Mouse (Mus musculus): ENCODE results near the gene Med12l.
A peak's percentile ranks its signal among the peaks of the same experiment; 100 is the strongest.

Gene Med12l

GRCm38 (mm10) chr3:59260745-59261144 is 255.1 kb downstream of the Med12l start:
- DNase-seq: no peak

- no peak for DNase-seq
Observed at GRCm38 (mm10) chr3:59261709-59262472, 256.3 kb downstream of the Med12l start.

DNA sequence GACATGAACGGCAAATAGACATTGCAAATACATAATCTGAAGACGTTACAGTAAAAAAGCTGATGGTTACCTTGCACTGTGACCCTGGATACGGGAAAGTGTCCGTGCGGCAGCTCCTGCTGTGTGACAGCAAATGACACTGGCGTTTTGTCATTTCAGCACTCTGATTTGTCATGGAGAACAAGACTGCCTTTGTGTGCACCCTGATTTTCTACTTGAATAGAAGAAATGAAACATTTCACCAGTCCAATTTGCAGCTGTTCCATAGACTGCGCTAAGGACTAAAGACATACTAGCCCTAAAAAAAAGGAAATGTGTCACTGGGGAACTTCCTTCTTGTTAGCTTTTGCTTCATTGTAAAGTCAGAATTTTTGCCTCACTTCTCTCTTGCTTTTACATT is 257.1 kb downstream of the Med12l start, which contains the start of gene P2ry12:
TSS of gene P2ry12 (minus strand) at position 168 of the 400 bp plus-strand sequence.
- DNase-seq: no peak

GRCm38 (mm10) chr3:59263417-59263816 is 257.8 kb downstream of the Med12l start:
- no peak for DNase-seq

DNA sequence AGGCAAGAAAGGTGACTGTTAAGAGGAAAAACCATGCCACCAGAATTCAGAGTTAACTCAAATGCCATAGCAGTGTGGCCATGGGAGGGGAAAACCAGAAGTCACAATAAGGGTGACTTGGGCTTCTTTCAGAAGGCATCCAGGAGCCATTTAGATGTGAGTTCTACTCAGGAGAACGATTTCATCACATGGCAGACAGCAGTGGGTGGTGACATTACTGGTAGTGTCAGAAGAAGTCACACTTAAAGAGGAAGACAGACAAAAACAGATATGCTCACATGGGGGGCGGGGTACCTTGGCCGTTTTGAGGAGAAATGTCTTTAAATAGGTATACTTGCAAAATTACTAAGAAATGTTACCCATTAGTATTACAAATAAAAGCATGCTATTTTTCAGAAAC is 258.4 kb downstream of the Med12l start:
- no peak for DNase-seq

GRCm38 (mm10) chr3:59270811-59271210 is 265.2 kb downstream of the Med12l start:
- peak; percentile 26 to 34 for DNase-seq

GRCm38 (mm10) chr3:59277502-59278253 is 272.1 kb downstream of the Med12l start:
- no peak for DNase-seq

GRCm38 (mm10) chr3:59278254-59278533 is 272.6 kb downstream of the Med12l start:
- no peak for DNase-seq

DNA sequence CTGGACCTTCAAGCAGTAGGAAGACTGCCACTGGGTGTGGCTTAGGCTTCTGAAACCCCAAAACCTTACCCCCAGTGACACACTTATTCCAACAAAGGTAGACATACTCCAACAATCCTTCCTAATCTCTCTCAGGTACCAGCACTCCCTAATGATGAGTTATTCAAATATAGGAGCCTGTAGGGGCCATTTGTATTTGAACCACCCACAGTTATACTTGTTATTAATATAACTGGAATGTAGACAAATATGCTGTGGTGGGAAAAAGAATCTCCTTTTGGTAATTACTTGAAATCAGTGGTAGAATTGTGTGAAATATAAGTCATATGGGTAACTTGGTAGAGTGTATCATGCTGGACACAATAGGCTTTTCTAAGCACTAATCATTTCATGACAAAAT is 273.0 kb downstream of the Med12l start:
- no peak for DNase-seq

GRCm38 (mm10) chr3:59290551-59290950 is 284.9 kb downstream of the Med12l start:
- no peak for DNase-seq

GRCm38 (mm10) chr3:59293437-59294199 is 288.0 kb downstream of the Med12l start:
- DNase-seq: no peak

DNA sequence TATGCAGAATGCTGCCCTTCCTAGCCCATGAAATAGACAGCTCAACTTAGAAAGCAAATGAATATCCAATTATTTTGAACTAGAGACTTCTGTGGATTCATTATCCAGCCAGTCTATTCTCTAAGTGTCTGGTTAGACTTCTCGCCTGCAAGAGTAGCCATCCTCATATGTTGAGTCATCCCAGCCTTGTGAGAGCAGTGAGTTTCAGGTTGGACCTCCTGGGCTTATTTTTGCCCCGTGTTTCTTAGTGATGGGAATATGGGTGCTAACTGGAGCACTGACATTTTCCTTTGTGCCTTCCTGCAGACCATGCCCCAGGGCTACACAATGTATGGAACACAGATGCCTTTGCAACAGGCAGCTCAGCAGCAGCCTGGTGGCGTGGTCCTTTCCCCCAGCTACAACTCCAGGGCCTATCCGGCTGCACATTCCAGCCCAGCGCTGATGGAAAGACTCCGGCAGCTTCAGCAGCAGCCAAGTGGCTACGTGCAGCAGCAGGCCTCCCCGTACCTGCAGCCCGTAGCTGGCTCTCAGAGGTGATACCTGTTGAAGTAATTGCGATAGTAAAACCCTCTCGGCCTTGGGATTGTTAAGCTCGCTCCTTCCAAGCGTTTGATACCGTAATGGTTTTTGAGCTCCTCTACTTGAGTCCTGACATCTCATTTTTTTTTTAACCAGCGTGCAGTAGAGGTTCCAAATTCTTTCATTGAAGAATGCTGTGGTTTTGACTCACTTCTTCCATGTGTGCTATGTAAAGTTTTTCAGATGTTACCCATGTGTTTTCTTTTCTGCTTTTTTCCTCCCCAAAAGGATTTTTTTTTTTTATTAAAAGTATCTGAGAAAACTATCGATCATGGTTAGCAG is 290.3 kb downstream of the Med12l start:
- DNase-seq: no peak

- no peak for DNase-seq
Observed at GRCm38 (mm10) chr3:59296563-59297130, 291.0 kb downstream of the Med12l start.

DNA sequence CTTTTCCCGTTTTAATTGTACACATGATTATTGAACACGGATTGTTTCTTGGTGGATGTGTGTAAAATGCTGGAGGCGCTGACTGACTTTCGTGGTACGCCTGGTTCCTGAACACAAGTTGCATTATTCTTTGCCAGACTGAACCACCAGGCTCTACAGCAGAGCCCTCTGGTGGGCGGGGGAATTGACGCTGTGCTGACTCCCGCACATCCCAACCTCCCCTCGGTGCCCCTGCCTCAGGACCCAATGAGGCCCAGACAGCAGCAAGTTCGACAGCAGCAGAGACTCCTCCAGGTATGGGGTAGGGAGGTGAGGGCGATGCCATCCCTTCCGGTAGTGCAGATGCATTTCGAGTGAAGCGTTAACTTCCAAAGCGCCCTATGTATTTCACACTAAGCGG is 292.0 kb downstream of the Med12l start:
- DNase-seq: no peak

- no peak for DNase-seq
Observed at GRCm38 (mm10) chr3:59304944-59305343, 299.3 kb downstream of the Med12l start.

GRCm38 (mm10) chr3:59305518-59305917 is 299.9 kb downstream of the Med12l start:
- DNase-seq: no peak

- no peak for DNase-seq
Observed at GRCm38 (mm10) chr3:59312610-59313009, 307.0 kb downstream of the Med12l start.

DNA sequence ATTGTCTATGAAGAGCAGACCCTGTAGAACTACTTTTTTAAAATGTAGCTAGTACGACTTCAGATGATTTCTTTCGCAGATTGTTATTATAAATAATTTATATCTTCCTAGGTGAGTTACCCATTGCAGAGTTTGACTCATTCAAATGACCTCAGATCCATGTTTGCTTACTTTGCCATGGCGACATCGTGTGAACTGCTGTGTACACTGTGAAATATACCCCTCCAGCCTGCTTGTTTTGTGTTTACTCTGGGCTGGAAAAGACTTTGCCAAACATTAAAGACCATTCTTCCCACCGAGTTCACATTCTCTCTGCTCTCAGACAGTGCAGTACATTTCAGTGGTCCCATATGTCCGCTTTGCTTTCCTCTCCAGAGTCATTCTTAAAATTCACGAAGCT is 310.5 kb downstream of the Med12l start:
- DNase-seq: no peak

DNA sequence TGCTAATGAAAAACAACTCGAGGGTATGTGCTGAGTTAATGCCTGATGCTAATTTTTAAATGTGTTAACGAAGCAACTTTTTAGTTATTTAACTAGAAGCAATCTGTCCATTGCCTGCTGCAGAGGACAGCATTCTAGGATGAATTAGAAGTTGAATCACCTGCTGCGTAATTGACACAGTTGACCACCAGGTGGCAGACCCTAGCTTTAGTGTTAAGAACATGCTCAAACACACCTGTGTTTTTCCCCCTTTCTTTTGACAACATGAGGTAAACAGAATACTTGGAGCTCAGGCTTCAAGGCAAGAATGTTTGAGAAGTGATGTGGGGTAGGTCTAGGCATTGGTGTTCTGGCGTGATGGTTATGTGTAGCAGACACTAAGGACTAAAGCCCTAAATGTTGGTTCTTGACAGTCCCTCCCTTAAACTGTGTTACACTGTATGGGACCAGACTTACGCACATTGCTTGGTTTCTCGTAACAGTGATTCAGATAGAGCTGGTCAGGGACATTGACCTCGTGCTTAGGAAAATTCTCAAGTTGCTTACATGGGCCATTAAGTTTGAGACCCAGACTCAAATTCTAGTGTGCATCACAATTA is 315.8 kb downstream of the Med12l start:
- peak; percentile 74 to 82 for DNase-seq

DNA sequence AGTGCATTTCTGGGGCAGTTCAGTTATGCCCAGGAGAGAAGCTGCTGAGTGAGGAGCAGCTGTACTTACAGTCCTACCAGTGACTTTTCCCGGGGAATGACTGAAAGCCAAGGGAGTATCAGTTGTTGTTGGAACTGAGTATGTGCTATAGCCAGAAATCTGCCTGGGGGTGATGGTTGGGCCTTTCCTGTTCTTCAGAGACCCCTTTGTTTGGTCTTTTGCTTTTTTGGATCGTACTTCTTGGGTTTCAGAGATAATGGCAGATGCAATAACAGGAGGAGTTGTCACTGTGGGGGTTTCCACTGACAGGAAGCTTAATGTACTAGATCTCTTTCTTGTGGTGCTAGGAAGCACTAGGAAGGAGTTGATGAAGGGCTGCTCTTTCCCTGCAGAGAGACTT is 322.9 kb downstream of the Med12l start:
- no peak for DNase-seq

- no peak for DNase-seq
Observed at GRCm38 (mm10) chr3:59341647-59342427, 336.2 kb downstream of the Med12l start.

Measured in cerebellum, postnatal 36 days (tissue).